Mouse (Mus musculus) hindbrain, embryonic 11.5 days (tissue): ENCODE measurements around the gene Cc2d2b. TPM values are rescaled to one million over a fixed set of nuclear protein-coding genes. Genes with fewer than 3 reads are reported as not detected.

Source experiments
- ATAC-seq: fragments of 200-750 bp; cut with Nextera tagmentation; 2 replicates; pipeline ENCODE4 v1.8.0; 2017; ENCODE audit warnings: mild to moderate bottlenecking, moderate TSS enrichment, moderate library complexity; ENCODE audit not compliant: low FRiP score
- DNase-seq: peaks from one replicate; pipeline ENCODE4 v3.0.0-alpha.2; 2015; ENCODE audit warnings: low spot score
- H3K27ac ChIP-seq: fragments of 300-500 bp; sonication (generic); 2 replicates; pipeline ENCODE4 v1.5.1; 2014; ENCODE audit warnings: mild to moderate bottlenecking, low read depth, low read length
- H3K27me3 ChIP-seq: fragments of 300-500 bp; sonication (generic); 2 replicates; pipeline ENCODE4 v1.6.1; 2014; ENCODE audit warnings: mild to moderate bottlenecking, low read length, moderate library complexity, mixed read lengths; ENCODE audit not compliant: control insufficient read depth, insufficient read depth
- H3K36me3 ChIP-seq: fragments of 300-500 bp; sonication (generic); 2 replicates; pipeline ENCODE4 v1.6.1; 2014; ENCODE audit warnings: mild to moderate bottlenecking, low read length, moderate library complexity, mixed read lengths; ENCODE audit not compliant: control insufficient read depth, insufficient read depth
- H3K4me1 ChIP-seq: fragments of 300-500 bp; sonication (generic); replicated peaks from 2 replicates; pipeline ENCODE4 v1.6.1; 2014; ENCODE audit warnings: low read length, mixed read lengths; ENCODE audit not compliant: control insufficient read depth, insufficient read depth
- H3K4me2 ChIP-seq: fragments of 300-500 bp; sonication (generic); replicated peaks from 2 replicates; pipeline ENCODE4 v1.6.1; 2014; ENCODE audit warnings: mild to moderate bottlenecking, low read depth, low read length
- H3K4me3 ChIP-seq: fragments of 300-500 bp; sonication (generic); 2 replicates; pipeline ENCODE4 v1.5.1; 2014; ENCODE audit warnings: low read depth, low read length
- H3K9ac ChIP-seq: fragments of 300-500 bp; sonication (generic); 2 replicates; pipeline ENCODE4 v1.6.1; 2014; ENCODE audit warnings: low read depth, low read length
- H3K9me3 ChIP-seq: fragments of 300-500 bp; sonication (generic); 2 replicates; pipeline ENCODE4 v1.6.1; 2016; ENCODE audit warnings: low read length; ENCODE audit not compliant: control insufficient read depth
- WGBS: fragments of 180-500 bp; shearing (Covaris S2); extraction: QIAGEN DNeasy Blood & Tissue Kit; methylation state at CpG from one replicate; pipeline ENCODE4 v1.1.7; 2014; 5-methylcytosine and 5-hydroxymethylcytosine counted together
- polyA plus RNA-seq: library from polyadenylated mRNA; unstranded; fragments of >200 nt; fragmentation: Nextera tagmentation; extraction: Ambion mirVana; gene quantifications from 2 replicates; pipeline ENCODE4 v1.2.1, GENCODE M21; 2014

Cc2d2b gene
- polyA plus RNA-seq = 0.20 and 0.61 TPM in 2 replicates

DNA sequence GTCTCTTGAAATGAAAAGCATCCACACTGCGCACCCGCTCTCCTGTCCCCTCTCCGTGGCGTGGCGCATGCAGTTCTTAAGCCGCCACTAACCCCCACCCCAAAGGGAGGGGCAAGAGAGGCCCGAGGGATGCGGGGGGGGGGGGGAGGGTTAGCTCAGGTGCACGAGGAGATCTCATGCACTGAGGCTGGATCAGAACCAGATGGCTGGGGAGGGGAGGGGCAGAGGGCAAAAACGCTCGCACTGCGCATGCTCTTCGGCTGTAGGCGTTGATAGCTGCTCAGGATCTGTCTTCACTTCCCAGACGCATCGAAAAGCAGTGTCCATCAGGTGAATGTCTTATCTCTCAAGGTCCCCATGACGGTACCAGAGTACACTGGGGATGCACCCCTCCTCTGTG, at the start of gene Cc2d2b:
TSS of gene Cc2d2b (plus strand) at position 195 of the 400 bp plus-strand sequence.
- Histone ChIP-seq H3K36me3 (no peaks in the 10 kb centered on the region), H3K4me2 (no peak within 1 kb of the TSS), H3K27ac (no peak within 1 kb of the TSS), H3K4me1 (no peaks in the 10 kb centered on the region), H3K9me3 (no peaks in the 10 kb centered on the region), H3K9ac (no peak within 1 kb of the TSS), H3K4me3 (no peak within 1 kb of the TSS), H3K27me3 (no peaks in the 10 kb centered on the region)
- WGBS = 64% methylated on average over 12 of the region's 17 CpGs
- DNase-seq (no peak), ATAC-seq (no peak)

- Histone ChIP-seq H3K36me3 (no peaks in the 10 kb centered on the region), H3K9ac (no peak overlapping the region), H3K4me2 (no peak overlapping the region), H3K9me3 (no peaks in the 10 kb centered on the region), H3K4me1 (no peaks in the 10 kb centered on the region), H3K4me3 (no peak overlapping the region), H3K27me3 (no peaks in the 10 kb centered on the region), H3K27ac (no peak overlapping the region)
- ATAC-seq (no peak), DNase-seq (no peak)
- WGBS = 58% methylated on average over 5 of the region's 5 CpGs
These were observed 48.7 kb upstream of the Cc2d2b start for GRCm38 (mm10) chr19:40699816-40700215.

DNA sequence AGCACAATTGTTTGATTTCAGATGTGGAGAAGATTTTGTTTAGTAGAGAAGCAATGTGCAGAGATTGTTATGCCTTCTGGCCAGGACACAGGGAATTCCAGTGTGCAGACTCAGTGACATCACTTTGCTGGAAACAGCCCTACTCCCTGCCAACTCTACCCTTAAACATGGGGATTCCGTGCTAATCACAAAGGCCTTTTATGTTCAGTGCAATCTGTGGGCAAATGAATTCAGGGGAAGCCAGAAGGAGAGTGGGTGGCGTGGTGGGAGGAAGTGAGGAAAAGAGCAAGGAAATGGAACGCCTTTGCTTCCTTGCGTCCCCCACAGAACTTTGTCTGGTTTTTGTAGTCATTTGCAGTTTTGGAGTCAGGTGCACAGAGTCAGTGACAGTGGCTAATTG, 46.1 kb upstream of the Cc2d2b start:
- no peak for DNase-seq
- H3K27ac ChIP-seq = no peak overlapping the region
- ATAC-seq = no peak

GRCm38 (mm10) chr19:40712889-40713628, 35.5 kb upstream of the Cc2d2b start:
- H3K27ac ChIP-seq = no peak overlapping the region
- H3K27me3 ChIP-seq = no peaks in the 10 kb centered on the region
- no peaks in the 10 kb centered on the region for H3K9me3 ChIP-seq
- H3K4me2 ChIP-seq = no peak overlapping the region
- H3K4me1 ChIP-seq = no peaks in the 10 kb centered on the region; the same call in 1 of the 2 replicates
- ATAC-seq (no peak), DNase-seq (no peak)
- H3K9ac ChIP-seq = no peak overlapping the region
- no peak overlapping the region for H3K4me3 ChIP-seq
- H3K36me3 ChIP-seq = no peaks in the 10 kb centered on the region
- 87% methylated on average over 13 of the region's 16 CpGs for WGBS

More for the DNA sequence above, 46.1 kb upstream of the Cc2d2b start:
- H3K27me3 ChIP-seq = no peaks in the 10 kb centered on the region
- H3K4me1 ChIP-seq = no peaks in the 10 kb centered on the region
- no peak overlapping the region for H3K4me2 ChIP-seq
- H3K4me3 ChIP-seq = no peak overlapping the region
- 57% methylated on average over 4 of the region's 4 CpGs for WGBS
- no peak overlapping the region for H3K9ac ChIP-seq
- no peaks in the 10 kb centered on the region for H3K36me3 ChIP-seq
- no peaks in the 10 kb centered on the region for H3K9me3 ChIP-seq

- Histone ChIP-seq H3K36me3 (no peaks in the 10 kb centered on the region), H3K4me2 (no peak overlapping the region), H3K27me3 (no peaks in the 10 kb centered on the region), H3K4me1 (no peaks in the 10 kb centered on the region), H3K9me3 (no peaks in the 10 kb centered on the region), H3K4me3 (no peak overlapping the region), H3K9ac (no peak overlapping the region), H3K27ac (no peak overlapping the region)
- ATAC-seq (no peak), DNase-seq (no peak)
- 84% methylated on average over 5 of the region's 5 CpGs for WGBS
These were observed 33.9 kb upstream of the Cc2d2b start for GRCm38 (mm10) chr19:40714700-40715099.

GRCm38 (mm10) chr19:40716981-40717380, 31.6 kb upstream of the Cc2d2b start:
- H3K27me3 ChIP-seq = no peaks in the 10 kb centered on the region
- ATAC-seq (no peak), DNase-seq (no peak)
- H3K4me3 ChIP-seq = no peak overlapping the region
- H3K36me3 ChIP-seq = no peaks in the 10 kb centered on the region
- no peak overlapping the region for H3K9ac ChIP-seq
- WGBS = 80% methylated on average over 6 of the region's 6 CpGs
- no peaks in the 10 kb centered on the region for H3K9me3 ChIP-seq
- no peak overlapping the region for H3K27ac ChIP-seq
- H3K4me1 ChIP-seq = no peaks in the 10 kb centered on the region
- no peak overlapping the region for H3K4me2 ChIP-seq

DNA sequence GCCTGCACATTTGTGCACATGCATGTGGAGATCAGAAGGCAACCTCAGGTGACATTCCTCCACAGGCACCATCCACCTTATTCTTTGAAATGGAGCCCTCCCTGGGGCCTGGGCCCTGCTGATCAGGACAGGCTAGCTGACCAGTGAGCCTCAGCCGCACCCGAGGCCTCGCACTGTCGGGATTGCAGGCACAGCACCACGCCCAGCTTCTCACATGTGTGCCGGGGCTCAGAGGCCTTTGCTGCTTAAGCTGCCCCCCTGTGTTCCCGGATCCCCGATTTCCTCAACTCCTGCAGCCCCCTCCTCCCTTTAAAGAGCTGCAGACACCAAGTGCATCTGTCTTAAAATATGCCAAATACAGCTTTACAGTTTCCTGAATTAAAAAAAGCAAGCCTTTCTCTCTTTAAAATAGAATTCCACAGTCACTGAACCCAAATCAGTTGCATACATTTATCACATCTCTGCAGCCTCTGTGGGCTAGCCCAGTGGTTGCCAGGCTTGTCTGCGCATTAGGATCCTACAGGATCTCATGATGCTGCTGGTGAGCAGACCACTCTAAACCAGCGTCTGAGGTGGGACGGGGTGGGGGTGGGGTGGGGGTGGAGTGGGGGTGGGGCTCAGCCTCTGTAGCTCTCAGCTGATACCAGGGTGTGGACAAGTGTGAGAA, 29.0 kb upstream of the Cc2d2b start:
- Histone ChIP-seq H3K9me3 (no peaks in the 10 kb centered on the region), H3K4me1 (no peaks in the 10 kb centered on the region), H3K27ac (no peak overlapping the region), H3K9ac (no peak overlapping the region), H3K4me3 (no peak overlapping the region), H3K27me3 (no peaks in the 10 kb centered on the region), H3K36me3 (no peaks in the 10 kb centered on the region), H3K4me2 (no peak overlapping the region)
- WGBS = 66% methylated on average over 11 of the region's 11 CpGs
- no peak for DNase-seq
- no peak for ATAC-seq

DNA sequence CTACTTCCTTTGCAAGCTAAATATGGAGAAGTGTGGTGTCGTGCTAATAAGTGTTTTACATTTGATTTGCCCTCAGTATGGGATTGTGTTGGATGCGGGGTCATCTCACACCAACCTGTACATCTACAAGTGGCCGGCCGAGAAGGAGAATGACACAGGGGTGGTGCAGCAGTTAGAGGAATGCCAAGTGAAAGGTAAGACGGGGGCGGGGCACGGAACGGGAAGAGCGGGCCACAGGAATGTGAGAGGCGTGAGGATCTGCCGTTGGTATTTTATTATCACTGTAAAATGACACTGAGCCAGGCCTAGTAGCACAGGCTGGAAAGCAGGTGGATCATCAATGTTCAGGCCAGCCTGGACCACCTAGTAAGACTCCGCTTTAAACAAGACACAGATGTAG, 28.2 kb upstream of the Cc2d2b start:
- Histone ChIP-seq H3K9ac (no peak overlapping the region), H3K27me3 (no peaks in the 10 kb centered on the region), H3K36me3 (no peaks in the 10 kb centered on the region), H3K4me1 (no peaks in the 10 kb centered on the region), H3K4me3 (no peak overlapping the region), H3K4me2 (no peak overlapping the region), H3K9me3 (no peaks in the 10 kb centered on the region), H3K27ac (no peak overlapping the region)
- ATAC-seq (no peak), DNase-seq (no peak)
- 87% methylated on average over 12 of the region's 12 CpGs for WGBS
